Mouse (Mus musculus) stomach, postnatal 0 days (tissue): Measurements from ENCODE around the gene Abcb9. TPM values are rescaled to one million over a fixed set of nuclear protein-coding genes. Genes with fewer than 3 reads are reported as not detected.

Source experiments
- ATAC-seq: fragments of 200-750 bp; cut with Nextera tagmentation; 2 replicates; pipeline ENCODE4 v1.8.0; 2017; ENCODE audit not compliant: low FRiP score, low TSS enrichment
- DNase-seq: peaks from one replicate; pipeline ENCODE4 v3.0.0-alpha.2; 2016; ENCODE audit warnings: low spot score
- H3K27ac ChIP-seq: fragments of 300-500 bp; sonication (generic); replicated peaks from 2 replicates; pipeline ENCODE4 v1.5.1; 2014; ENCODE audit warnings: mild to moderate bottlenecking, control low read depth
- H3K27me3 ChIP-seq: fragments of 300-500 bp; sonication (generic); 2 replicates; pipeline ENCODE4 v1.6.1; 2014; ENCODE audit warnings: low read length; ENCODE audit not compliant: control insufficient read depth, insufficient read depth
- H3K36me3 ChIP-seq: fragments of 300-500 bp; sonication (generic); 2 replicates; pipeline ENCODE4 v1.6.1; 2014; ENCODE audit warnings: low read length, mixed read lengths; ENCODE audit not compliant: control insufficient read depth, insufficient read depth
- H3K4me1 ChIP-seq: fragments of 300-500 bp; sonication (generic); replicated peaks from 2 replicates; pipeline ENCODE4 v1.6.1; 2014; ENCODE audit warnings: antibody characterized with exemption; ENCODE audit not compliant: control insufficient read depth, insufficient read depth
- H3K4me2 ChIP-seq: fragments of 300-500 bp; sonication (generic); replicated peaks from 2 replicates; pipeline ENCODE4 v1.6.1; 2014; ENCODE audit warnings: low read depth, mild to moderate bottlenecking, control low read depth, moderate library complexity
- H3K4me3 ChIP-seq: fragments of 300-500 bp; sonication (generic); 2 replicates; pipeline ENCODE4 v1.5.1; 2014; ENCODE audit warnings: low read depth, low read length, control low read depth
- H3K9ac ChIP-seq: fragments of 300-500 bp; sonication (generic); 2 replicates; pipeline ENCODE4 v1.6.1; 2014; ENCODE audit warnings: mild to moderate bottlenecking, low read length, control low read depth, mixed read lengths
- H3K9me3 ChIP-seq: fragments of 300-500 bp; sonication (generic); 2 replicates; pipeline ENCODE4 v1.6.1; 2016; ENCODE audit warnings: low read length; ENCODE audit not compliant: control insufficient read depth
- CTCF ChIP-seq: IDR thresholded peaks from 2 replicates; pipeline ENCODE4 v1.5.1; 2016; ENCODE audit warnings: antibody characterized with exemption, low read depth, mild to moderate bottlenecking, moderate library complexity
- EP300 ChIP-seq: optimal IDR thresholded peaks from 2 replicates; pipeline ENCODE3; 2016; ENCODE audit warnings: antibody characterized with exemption
- WGBS: fragments of 180-500 bp; shearing (Covaris S2); extraction: QIAGEN DNeasy Blood & Tissue Kit; methylation state at CpG from one replicate; pipeline ENCODE4 v1.1.7; 2014; 5-methylcytosine and 5-hydroxymethylcytosine counted together
- polyA plus RNA-seq: library from polyadenylated mRNA; unstranded; fragments of >200 nt; fragmentation: Nextera tagmentation; extraction: Ambion mirVana; gene quantifications from 2 replicates; pipeline ENCODE4 v1.2.1, GENCODE M21; 2015

The Abcb9 gene
- polyA plus RNA-seq, 1 experiment from 2014 or later, result 7.7 TPM

DNA sequence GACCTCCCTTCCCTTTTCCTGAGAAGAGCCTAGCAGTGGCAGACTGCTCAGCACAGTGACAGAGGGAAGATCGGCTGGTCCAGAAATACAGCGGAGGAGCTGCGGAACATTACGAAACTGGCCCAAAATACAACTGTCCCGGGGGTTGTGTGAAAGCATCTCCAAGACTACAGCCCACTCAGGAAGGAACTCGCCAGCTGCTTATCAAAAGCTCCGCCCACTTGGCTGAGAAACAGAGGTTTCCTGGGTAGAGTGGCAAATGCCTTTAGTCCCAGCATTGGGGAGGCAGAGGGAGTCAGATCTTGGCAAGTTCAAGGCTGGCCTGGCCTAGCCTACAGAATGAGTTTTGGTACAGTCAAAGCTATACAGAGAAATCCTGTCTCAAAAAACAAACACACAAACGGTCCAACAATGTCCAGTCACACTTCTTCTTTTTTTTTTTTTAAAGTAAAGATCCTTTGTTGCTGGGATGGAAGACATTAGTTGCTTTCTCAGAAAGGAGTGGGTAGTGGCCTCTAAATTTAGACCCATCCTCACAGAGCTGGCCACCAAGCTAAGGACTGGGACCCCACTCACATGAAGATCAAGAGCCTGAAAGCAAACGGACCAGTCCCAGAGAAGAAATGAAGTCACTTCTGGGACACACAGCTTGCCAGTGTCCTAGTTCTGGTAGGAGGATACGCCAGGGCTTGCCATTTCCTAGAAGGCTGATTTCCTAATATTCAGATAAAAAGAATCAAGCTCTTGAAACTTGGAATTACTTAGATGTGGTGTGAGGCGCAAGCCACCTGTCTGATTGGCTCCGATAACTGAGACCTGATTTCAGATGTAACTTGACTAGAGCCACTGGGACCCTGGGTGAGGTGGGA, 76.0 kb downstream of the Abcb9 start:
- Histone ChIP-seq H3K27ac (no peak overlapping the region), H3K9ac (no peak overlapping the region)

DNA sequence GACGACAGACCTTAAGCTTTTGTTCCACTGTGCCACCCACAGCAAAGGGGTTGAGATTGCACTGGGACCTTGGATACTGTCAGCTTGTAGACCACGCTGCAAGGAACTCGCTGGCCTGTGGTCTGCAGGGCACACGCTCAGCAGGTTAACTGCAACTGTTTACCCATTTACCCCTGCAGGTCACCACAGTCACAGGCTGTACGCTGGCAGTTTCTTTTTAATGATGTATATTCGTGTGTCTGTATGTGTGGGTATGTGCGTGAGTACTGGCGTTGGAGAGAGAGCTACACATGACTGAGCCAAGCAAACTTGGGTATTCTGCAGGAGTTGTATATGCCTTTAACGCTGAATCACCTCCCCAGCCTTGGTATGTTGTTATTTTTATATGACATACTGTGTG, 76.9 kb downstream of the Abcb9 start:
- no peak overlapping the region for H3K27ac ChIP-seq
- no peaks in the 10 kb centered on the region for H3K36me3 ChIP-seq
- no peak overlapping the region for H3K9ac ChIP-seq
- H3K27me3 ChIP-seq, result no peaks in the 10 kb centered on the region
- DNase-seq (no peak), ATAC-seq (no peak)
- H3K4me2 ChIP-seq, result no peak overlapping the region
- WGBS, result 83% methylated on average over 9 of the region's 9 CpGs
- TF ChIP-seq CTCF (no peak), EP300 (no peak)
- H3K4me3 ChIP-seq, result no peak overlapping the region
- no peaks in the 10 kb centered on the region for H3K9me3 ChIP-seq
- H3K4me1 ChIP-seq, result peaks cover 6% of the 10 kb centered on the region

More for the DNA sequence above, 76.0 kb downstream of the Abcb9 start:
- H3K4me3 ChIP-seq, result no peak overlapping the region
- H3K27me3 ChIP-seq, result no peaks in the 10 kb centered on the region
- ATAC-seq, result no peak
- H3K36me3 ChIP-seq, result no peaks in the 10 kb centered on the region
- WGBS, result 55% methylated on average over 12 of the region's 12 CpGs
- TF ChIP-seq CTCF (no peak), EP300 (no peak)
- DNase-seq, result no peak
- peaks cover 6% of the 10 kb centered on the region for H3K4me1 ChIP-seq
- H3K4me2 ChIP-seq, result 0 out of 2 replicates have a peak overlapping the region, but pooled peaks have one; percentile 8
- no peaks in the 10 kb centered on the region for H3K9me3 ChIP-seq

DNA sequence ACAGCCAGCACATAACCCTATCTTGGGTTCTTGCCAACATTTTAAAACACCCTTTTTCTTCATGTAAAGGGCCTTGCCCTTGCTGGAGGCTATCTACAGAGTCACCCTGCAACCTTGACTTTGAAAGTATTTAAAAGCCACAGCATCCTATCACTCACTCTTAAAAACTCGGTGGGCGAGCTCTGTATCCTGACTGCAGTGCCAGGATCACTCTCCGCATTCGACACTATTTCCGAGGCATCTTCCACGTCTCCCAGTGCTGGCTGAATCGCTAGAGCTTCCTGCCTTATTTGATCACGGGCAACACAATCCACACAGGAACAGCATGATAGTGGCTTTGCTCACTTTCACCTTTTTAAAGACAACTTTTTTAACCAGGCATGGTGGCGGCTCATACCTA, 77.7 kb downstream of the Abcb9 start:
- H3K36me3 ChIP-seq, result no peaks in the 10 kb centered on the region
- DNase-seq (no peak), ATAC-seq (no peak)
- no peak overlapping the region for H3K4me2 ChIP-seq
- no peak overlapping the region for H3K9ac ChIP-seq
- no peak for TF ChIP-seq EP300
- H3K27me3 ChIP-seq, result no peaks in the 10 kb centered on the region
- H3K4me3 ChIP-seq, result no peak overlapping the region
- peaks cover 6% of the 10 kb centered on the region for H3K4me1 ChIP-seq
- no peaks in the 10 kb centered on the region for H3K9me3 ChIP-seq
- WGBS, result 66% methylated on average over 9 of the region's 9 CpGs
- H3K27ac ChIP-seq, result no peak overlapping the region

DNA sequence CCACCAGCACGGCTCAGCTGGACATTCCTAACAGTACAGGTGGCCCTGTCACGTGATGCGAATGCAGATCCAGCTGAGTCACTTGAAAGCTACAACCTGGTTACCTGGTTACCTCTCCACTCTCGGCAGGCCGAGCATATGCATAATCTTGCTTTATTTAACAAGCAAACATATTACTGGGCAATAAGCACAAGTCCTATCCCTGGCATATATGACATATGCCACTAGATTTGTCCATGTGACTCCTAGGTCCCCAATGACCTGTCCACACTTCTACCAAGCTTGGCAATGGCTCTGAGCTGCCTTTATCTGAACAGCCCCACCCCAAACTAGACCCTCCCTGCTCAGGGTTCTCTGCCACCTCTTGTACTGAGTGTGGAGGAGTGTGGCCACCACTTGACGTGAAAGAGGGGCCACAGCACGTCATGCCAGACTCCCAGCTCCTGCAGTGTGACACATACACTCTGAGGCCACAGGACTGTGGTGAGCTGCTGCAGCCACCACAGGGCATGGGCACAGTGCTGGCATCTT, 79.2 kb downstream of the Abcb9 start:
- ATAC-seq, result peak; percentile 91
- Histone ChIP-seq H3K4me3 (no peak overlapping the region), H3K9ac (no peak overlapping the region), H3K4me1 (peaks cover 13% of the 10 kb centered on the region), H3K36me3 (no peaks in the 10 kb centered on the region), H3K9me3 (no peaks in the 10 kb centered on the region), H3K4me2 (no peak overlapping the region), H3K27ac (peak overlapping the region; percentile 49; the same call in 1 of the 2 replicates), H3K27me3 (no peaks in the 10 kb centered on the region)
- TF ChIP-seq CTCF (no peak), EP300 (no peak)
- DNase-seq, result peak; percentile 85
- 66% methylated on average over 7 of the region's 7 CpGs for WGBS

DNA sequence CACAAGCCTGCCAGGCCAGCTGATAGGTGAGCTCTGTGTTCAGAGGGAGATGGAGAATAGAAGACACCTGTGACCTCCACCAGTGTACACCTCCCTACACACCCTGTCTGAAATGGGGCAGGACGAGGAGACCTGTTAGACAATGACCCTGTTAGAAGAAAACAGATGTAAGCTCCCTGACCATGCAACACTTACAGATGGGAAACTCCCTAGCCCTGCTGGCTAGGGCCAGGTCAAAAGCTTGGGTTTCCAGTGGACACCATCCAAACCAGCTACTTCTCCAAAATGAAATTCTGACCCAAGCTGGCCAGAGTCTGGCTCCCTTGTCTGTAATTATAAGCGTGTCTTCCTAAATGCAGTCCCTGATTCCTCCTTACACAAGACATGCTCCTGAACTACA, 79.9 kb downstream of the Abcb9 start:
- DNase-seq (no peak), ATAC-seq (no peak)
- H3K4me2 ChIP-seq, result no peak overlapping the region
- no peak overlapping the region for H3K9ac ChIP-seq
- no peak overlapping the region for H3K4me3 ChIP-seq
- H3K4me1 ChIP-seq, result peaks cover 15% of the 10 kb centered on the region
- WGBS, result 68% methylated on average over 2 of the region's 2 CpGs
- H3K27me3 ChIP-seq, result no peaks in the 10 kb centered on the region
- H3K27ac ChIP-seq, result peak overlapping the region; percentile 49; the same call in 1 of the 2 replicates
- no peaks in the 10 kb centered on the region for H3K36me3 ChIP-seq
- TF ChIP-seq EP300 (no peak), CTCF (no peak)
- H3K9me3 ChIP-seq, result no peaks in the 10 kb centered on the region

DNA sequence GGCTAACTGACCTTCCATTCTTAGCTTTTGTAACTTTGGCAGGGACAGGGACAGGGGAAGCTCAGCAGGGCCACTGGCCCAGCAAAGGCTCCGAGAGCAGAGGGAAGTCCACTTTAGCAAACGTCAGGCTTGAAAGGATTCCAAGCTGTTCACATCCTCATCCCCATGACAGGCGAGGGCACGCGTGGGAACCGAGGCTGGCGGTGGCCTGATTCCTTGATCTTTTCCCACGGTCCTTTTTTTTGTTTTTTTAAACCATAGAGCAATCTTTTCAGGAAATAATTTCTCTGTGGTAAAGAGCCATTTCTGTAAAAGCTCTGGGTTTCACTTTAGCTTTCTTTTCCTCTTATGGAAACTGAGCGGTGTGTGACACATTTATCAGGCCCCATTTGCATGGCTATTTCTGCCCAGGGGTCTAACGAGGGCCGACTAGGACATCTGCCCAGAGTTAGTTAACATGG, 80.8 kb downstream of the Abcb9 start:
- Histone ChIP-seq H3K27ac (peak overlapping the region; percentile 56), H3K27me3 (no peaks in the 10 kb centered on the region), H3K4me1 (peaks cover 15% of the 10 kb centered on the region), H3K36me3 (peaks cover under 1% of the 10 kb centered on the region; the same call in 1 of the 2 replicates), H3K4me3 (no peak overlapping the region), H3K9me3 (no peaks in the 10 kb centered on the region), H3K9ac (peak overlapping the region; percentile 45; the same call in 1 of the 2 replicates), H3K4me2 (peak overlapping the region; percentile 27)
- TF ChIP-seq EP300 (no peak), CTCF (no peak)
- DNase-seq (no peak), ATAC-seq (no peak)
- 36% methylated on average over 11 of the region's 11 CpGs for WGBS
